26 mouse cellular contexts compared by ENCODE assay signal in genomic region chr14:29223012-29223411, GRCm38 (mm10).
DNase-seq lines count a peak whose midpoint lies in the region; ATAC-seq and TF ChIP-seq lines count a peak whose summit lies in the region.
"Had no signal": no experiment of that assay in that cellular context is flagged by ENCODE, and none has a peak within 500 bp of the region (broad histone marks: within the 10 kb centered on the region; RNA-seq: fewer than 3 reads in every experiment).

No protein-coding gene starts in this region.

- H3K27ac ChIP-seq in hindbrain, postnatal 0 days: peak overlapping the region; percentile 66
- H3K27ac ChIP-seq in hindbrain, embryonic 14.5 days: no peak overlapping the region
- H3K27ac ChIP-seq: hindbrain, embryonic 13.5 days; liver, embryonic 15.5 days; neural tube, embryonic 13.5 days; stomach, embryonic 15.5 days had no signal

- H3K9me3 ChIP-seq in hindbrain, postnatal 0 days (ENCODE audit: low read length): no peaks in the 10 kb centered on the region
- H3K9me3 ChIP-seq in hindbrain, embryonic 14.5 days (ENCODE audit: control insufficient read depth, low read length): no peaks in the 10 kb centered on the region
- H3K9me3 ChIP-seq: hindbrain, embryonic 13.5 days; liver, embryonic 15.5 days; midbrain, embryonic 10.5 days; neural tube, embryonic 13.5 days; stomach, embryonic 15.5 days had no signal

- H3K4me2 ChIP-seq in hindbrain, postnatal 0 days (ENCODE audit: low read depth, low read length): no peak overlapping the region
- no peak overlapping the region for H3K4me2 ChIP-seq in hindbrain, embryonic 14.5 days (replicated peaks)
- H3K4me2 ChIP-seq: heart, embryonic 11.5 days; hindbrain, embryonic 13.5 days; liver, embryonic 15.5 days; lung, embryonic 14.5 days; neural tube, embryonic 13.5 days; stomach, embryonic 15.5 days had no signal

- H3K27me3 ChIP-seq in hindbrain, postnatal 0 days (ENCODE audit: insufficient read depth, low read length): no peaks in the 10 kb centered on the region
- no peaks in the 10 kb centered on the region for H3K27me3 ChIP-seq in hindbrain, embryonic 14.5 days (ENCODE audit: control insufficient read depth, insufficient read depth, low read length)
- H3K27me3 ChIP-seq: hindbrain, embryonic 13.5 days; liver, embryonic 15.5 days; neural tube, embryonic 13.5 days; stomach, embryonic 15.5 days had no signal

- no peak overlapping the region for H3K4me3 ChIP-seq in hindbrain, postnatal 0 days (ENCODE audit: low read length)
- no peak overlapping the region for H3K4me3 ChIP-seq in hindbrain, embryonic 14.5 days (replicated peaks; ENCODE audit: low read length)
- H3K4me3 ChIP-seq: hindbrain, embryonic 13.5 days; liver, embryonic 15.5 days; midbrain, embryonic 10.5 days; myocyte; neural tube, embryonic 13.5 days; stomach, embryonic 15.5 days had no signal

- H3K9ac ChIP-seq in hindbrain, postnatal 0 days (replicated peaks; ENCODE audit: low read length): no peak overlapping the region
- H3K9ac ChIP-seq in hindbrain, embryonic 14.5 days: no peak overlapping the region
- H3K9ac ChIP-seq: hindbrain, embryonic 13.5 days; liver, embryonic 15.5 days; lung, embryonic 14.5 days; neural tube, embryonic 13.5 days; stomach, embryonic 15.5 days had no signal

- DNase-seq in hindbrain, postnatal 0 days (ENCODE audit: low spot score): peak; percentile 49
- DNase-seq in hindbrain, embryonic 14.5 days (ENCODE audit: low spot score): no peak
- peak; percentile 15 to 19 for DNase-seq in cerebellum, adult 18-20 months
- DNase-seq in cerebellum, adult 9-10 months: peak; percentile 23
- DNase-seq in cerebellum, postnatal 36 days: peak; percentile 25 to 28
- DNase-seq in layer of hippocampus, adult 11-12 months (ENCODE audit: low spot score): no peak
- DNase-seq in neural tube, embryonic 10.5 days (ENCODE audit: extremely low spot score, low spot score): no peak
- DNase-seq: adrenal gland, postnatal 25 days; B cell, adult 2 months; gastrocnemius, postnatal 14 days; heart, postnatal 36 days; kidney, adult 18-20 months; kidney, postnatal 4 days; layer of hippocampus, postnatal 36 days; liver; lung, embryonic 14.5 days; lung, postnatal 14 days had no signal

- WGBS in hindbrain, postnatal 0 days: 58% methylated on average over 1 of the region's 1 CpGs
- WGBS in hindbrain, embryonic 14.5 days: 85% methylated on average over 1 of the region's 1 CpGs

- TF ChIP-seq CTCF in hindbrain, postnatal 0 days (IDR thresholded peaks at IDR 0.05; ENCODE audit: low read depth): no peak

- H3K36me3 ChIP-seq in hindbrain, postnatal 0 days (ENCODE audit: insufficient read depth, low read length): no peaks in the 10 kb centered on the region
- no peaks in the 10 kb centered on the region for H3K36me3 ChIP-seq in hindbrain, embryonic 14.5 days (replicated peaks; ENCODE audit: control insufficient read depth, insufficient read depth)
- H3K36me3 ChIP-seq: hindbrain, embryonic 13.5 days; liver, embryonic 15.5 days; midbrain, embryonic 10.5 days; neural tube, embryonic 13.5 days; stomach, embryonic 15.5 days had no signal

- no peaks in the 10 kb centered on the region; the same call in 1 of the 2 replicates for H3K4me1 ChIP-seq in hindbrain, postnatal 0 days (ENCODE audit: insufficient read depth, low read length)
- H3K4me1 ChIP-seq in hindbrain, embryonic 14.5 days (replicated peaks; ENCODE audit: control insufficient read depth, insufficient read depth, low read length): 0 out of 2 replicates have a peak, but pooled peaks cover 1% of the 10 kb centered on the region
- H3K4me1 ChIP-seq: hindbrain, embryonic 13.5 days; liver, embryonic 15.5 days; stomach, embryonic 15.5 days had no signal

- ATAC-seq in hindbrain, postnatal 0 days: peak; percentile 77
- no peak for ATAC-seq in hindbrain, embryonic 14.5 days (ENCODE audit: low FRiP score)
- ATAC-seq: forebrain, embryonic 14.5 days; midbrain, embryonic 16.5 days had no signal

Comparison
In these comparisons a context has a peak if more than half of its experiments do, and no peak if none do; other contexts are left out.
1. DNase-seq: peak in hindbrain, postnatal 0 days (single experiment), cerebellum, adult 18-20 months (2 of 2), cerebellum, adult 9-10 months (single experiment) and cerebellum, postnatal 36 days (2 of 2); none in hindbrain, embryonic 14.5 days (single experiment), layer of hippocampus, adult 11-12 months (single experiment) and neural tube, embryonic 10.5 days (single experiment).